Mouse (Mus musculus) neural tube, embryonic 10.5 days (tissue): ENCODE measurements at regions not wholly inside any gene's neighbourhood (a gene's known extent, or its start where the extent isn't known, plus 50 kb on each side); places are given as distances from the start of the nearest gene placed in this dataset.

ENCODE experiments used
- DNase-seq: peaks from one replicate; pipeline ENCODE4 v3.0.0-alpha.2; 2017; ENCODE audit warnings: low spot score; ENCODE audit errors: extremely low spot score

- no peak for DNase-seq
Observed at GRCm38 (mm10) chr11:79881812-79882211, 80.4 kb downstream of the Utp6 start.

DNA sequence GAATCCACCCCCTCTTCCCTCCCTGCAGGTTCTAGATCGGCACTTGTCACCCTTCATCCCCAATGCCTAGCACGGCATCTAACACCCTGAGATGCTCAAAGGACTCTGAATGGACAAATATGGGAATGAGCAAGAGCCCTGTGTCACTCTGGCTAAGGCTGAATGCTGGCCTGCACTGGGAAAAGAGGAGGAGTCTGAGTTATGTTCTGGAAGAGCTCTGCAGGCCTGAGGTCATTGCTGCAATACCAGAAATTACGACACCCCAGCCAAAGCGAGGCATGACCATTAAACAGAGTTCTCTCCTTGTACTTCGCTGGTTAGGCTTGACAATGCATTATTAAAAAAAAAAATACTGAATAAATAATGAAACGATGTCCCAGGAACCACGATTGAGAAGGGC lies 84.1 kb downstream of the Utp6 start:
- no peak for DNase-seq

DNA sequence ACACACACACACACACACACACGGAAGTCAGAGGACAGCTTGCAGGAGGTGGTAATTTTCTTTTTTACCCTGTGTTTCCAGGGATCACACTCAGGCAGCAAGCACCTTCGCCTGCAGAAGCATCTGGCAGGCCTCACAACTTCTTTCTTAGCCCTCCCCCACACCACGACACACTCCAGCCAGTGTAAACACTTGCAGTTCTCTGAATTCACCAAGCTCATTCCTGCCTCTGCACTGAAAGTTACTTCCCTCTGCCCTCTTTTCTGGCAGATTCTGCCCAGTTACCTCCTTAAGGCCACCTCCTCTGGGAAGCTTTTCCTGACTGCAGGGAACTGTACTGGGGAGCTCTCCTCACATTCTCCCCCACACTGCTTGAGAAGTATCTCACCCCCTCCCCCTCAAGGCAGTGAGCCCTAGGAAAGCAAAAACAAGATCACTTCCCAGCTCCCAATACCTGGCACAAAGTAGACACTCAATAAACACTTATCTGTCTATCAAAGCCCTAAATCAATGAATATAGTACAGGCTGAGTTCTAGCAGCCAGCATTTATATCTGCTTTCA lies 84.9 kb downstream of the Utp6 start:
- no peak for DNase-seq

GRCm38 (mm10) chr11:79871783-79872628 lies 90.2 kb downstream of the Utp6 start:
- DNase-seq, result no peak

DNA sequence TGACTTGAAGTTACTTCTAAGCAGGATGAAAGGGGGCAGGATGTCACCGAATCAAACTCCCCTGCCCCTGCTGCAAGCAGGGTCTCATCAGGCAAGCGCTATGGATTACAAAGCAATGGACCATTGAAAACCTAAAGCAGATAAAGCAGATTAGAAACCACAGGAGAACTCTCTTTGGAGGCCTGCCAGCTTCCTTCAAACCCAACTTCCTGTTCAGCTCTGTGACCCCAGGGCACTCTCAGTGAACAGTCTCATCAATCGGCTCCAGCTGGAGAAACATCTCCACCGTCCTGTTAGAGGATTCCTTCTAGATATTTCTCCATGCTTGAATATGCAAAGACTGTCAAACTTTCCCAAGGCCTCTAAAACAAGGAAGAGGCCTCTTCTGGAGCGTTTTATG lies 92.0 kb downstream of the Utp6 start:
- DNase-seq, result no peak

GRCm38 (mm10) chr11:79869009-79869408 lies 93.2 kb downstream of the Utp6 start:
- no peak for DNase-seq

- no peak for DNase-seq
Observed at GRCm38 (mm10) chr11:79864836-79865235, 97.4 kb downstream of the Utp6 start.

- DNase-seq, result no peak
Observed at GRCm38 (mm10) chr11:79863487-79864175, 98.6 kb downstream of the Utp6 start.

- DNase-seq, result no peak
Observed at GRCm38 (mm10) chr11:79860611-79861067, 101.6 kb downstream of the Utp6 start.

GRCm38 (mm10) chr11:79856376-79856775 lies 105.8 kb downstream of the Utp6 start:
- no peak for DNase-seq

DNA sequence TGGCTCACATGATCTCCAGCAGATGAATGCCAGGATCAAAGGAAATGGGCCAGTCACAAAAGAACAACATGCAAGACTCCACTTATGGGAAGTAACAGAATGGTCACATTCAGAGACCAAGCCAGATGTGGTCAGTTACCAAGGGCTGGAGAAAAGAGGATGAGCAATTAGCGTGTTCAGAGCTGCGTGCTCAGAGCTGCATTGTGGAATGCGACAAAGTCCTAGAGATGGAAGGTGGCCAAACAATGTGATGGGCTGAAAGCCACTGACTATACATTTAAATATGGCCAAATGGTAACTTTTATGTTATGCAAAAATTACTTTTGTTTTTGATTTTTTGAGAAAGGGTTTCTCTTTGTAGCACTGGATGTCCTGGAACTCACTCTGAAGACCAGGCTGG lies 112.6 kb downstream of the Utp6 start:
- DNase-seq, result no peak

GRCm38 (mm10) chr11:79844436-79844835 lies 117.8 kb downstream of the Utp6 start:
- DNase-seq, result no peak

DNA sequence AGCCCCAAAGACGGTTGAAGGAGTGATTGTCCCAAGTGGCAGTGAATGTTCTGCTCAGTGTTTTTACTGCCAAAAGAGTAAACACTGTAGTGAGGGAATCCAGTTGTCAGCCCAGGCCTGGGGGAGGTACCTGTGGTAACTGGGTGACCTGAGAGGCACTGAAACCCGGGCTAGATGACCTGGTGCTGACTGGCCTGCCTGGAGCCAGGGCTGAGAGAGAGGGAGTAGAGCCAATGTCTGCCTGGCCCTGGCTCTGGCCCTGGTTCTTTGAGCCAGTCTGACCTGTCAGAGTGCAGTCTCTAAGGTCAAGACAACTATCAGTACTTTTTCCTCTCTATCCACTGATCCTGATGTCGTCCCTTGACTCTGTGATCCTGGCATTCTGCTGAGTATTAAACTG lies 119.2 kb downstream of the Utp6 start:
- no peak for DNase-seq

- DNase-seq, result no peak
Observed at GRCm38 (mm10) chr11:79839973-79840372, 122.2 kb downstream of the Utp6 start.

- DNase-seq, result no peak
Observed at GRCm38 (mm10) chr11:79838051-79838450, 124.1 kb downstream of the Utp6 start.

- DNase-seq, result no peak
Observed at GRCm38 (mm10) chr11:79837076-79837990, 124.9 kb downstream of the Utp6 start.

DNA sequence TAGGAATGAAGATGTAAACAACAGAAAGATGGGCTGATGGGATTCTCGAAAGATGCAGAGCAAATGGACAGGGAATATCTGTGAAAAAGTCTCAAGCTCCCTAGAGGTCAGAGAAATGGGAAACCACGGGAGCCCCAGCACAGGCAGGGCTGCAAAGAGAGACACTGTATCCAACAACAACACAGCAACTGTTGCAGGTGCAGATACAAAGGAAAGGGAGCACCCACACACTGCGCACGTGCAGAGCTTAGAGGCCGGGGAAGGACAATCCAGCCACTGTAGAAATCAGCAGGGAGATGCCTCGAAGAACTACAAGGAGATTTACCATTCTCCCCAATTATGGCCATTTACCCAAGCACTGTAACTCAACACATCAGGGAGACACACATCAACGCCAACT lies 126.3 kb downstream of the Utp6 start:
- no peak for DNase-seq

- DNase-seq, result no peak
Observed at GRCm38 (mm10) chr11:79833817-79834216, 128.4 kb downstream of the Utp6 start.

DNA sequence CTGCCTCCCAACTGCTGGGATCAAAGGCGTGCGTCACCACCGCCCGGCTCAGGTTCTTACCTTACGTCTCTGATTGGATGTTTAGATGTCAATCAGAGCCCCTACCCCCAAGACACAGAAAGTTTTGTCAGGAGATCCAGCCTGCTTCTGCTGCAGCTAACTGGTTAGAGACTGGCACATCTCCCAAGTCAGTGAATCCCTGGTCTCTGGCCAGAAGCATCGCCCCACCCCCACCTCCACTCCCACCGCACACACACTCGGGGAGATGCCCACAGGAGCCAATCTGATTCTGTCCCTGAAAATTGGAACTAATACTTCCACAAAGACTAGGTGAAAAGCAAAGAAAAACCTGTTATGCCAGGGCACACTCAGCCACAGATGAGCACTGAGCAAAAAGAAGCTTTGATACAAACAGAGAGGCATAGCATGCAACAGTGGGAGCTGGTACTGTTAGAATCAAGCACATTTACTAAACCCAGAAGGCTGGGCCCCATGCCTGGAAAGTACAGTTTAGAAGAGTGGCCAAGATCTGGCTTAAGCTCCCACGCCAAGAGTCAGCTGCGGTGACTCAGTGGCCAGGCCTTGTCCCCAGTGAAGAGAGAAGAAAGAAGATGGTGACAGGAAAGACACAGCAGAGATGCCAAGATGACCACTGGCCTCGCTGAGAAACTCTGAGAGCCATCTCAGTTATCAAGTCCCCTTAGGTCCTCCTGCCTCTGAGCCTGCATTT lies 130.4 kb downstream of the Utp6 start:
- DNase-seq, result no peak

- DNase-seq, result no peak
Observed at GRCm38 (mm10) chr11:79830567-79831055, 131.6 kb downstream of the Utp6 start.
